Mouse (Mus musculus): ENCODE results near the gene Gm42878.

Gene Gm42878

DNA sequence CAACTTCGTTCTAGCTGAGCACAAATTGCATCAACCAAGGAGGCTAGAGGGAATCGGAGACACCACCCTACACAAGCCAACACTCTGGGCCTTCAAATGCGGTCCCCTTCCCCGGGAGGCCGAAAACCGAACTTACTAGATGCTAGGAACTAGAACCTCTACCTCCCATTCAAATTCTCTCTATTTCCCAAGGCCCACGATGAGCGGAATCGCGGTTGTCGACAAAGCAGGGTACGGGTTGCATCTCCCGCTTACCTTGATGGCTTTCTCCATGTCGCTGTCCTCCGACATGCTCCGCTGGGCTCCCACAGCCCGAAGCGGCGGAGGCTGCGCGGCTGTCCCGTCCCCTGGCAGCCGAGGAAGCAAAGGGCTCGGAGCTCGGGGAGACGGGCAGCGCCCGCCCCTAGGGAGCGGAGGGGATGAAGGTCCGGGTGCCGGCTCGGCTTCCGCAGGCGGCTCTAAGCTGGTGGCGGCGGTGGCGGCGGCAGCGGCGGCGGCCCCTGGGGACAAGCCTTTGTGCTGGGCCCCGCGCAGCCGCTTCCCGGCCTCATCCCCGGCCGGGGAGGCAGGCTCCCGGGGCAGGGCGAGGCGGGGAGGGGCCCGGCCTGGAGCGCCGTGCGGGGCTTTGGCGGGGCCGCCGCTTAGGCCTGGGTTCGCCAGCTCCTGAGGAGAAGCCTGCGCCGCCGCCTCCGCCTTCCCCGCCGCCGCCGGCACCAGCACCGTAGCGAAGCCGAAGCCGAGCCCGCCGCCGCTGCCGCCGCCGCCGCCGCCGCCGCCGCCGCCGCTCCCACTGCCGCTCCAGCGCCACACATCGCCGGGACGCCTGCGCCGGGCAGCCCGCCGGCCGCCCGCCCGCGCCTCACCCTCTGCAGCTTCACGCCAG, at the start of gene Gm42878, which contains the start of gene Adam1a:
Gene Gm42878 (minus strand): TSS at position 573 of the 883 bp plus-strand sequence.
Gene Adam1a (minus strand): TSS at position 573 of the 883 bp plus-strand sequence.
- peak in 1 of 2 experiments; percentile 27 for DNase-seq

DNA sequence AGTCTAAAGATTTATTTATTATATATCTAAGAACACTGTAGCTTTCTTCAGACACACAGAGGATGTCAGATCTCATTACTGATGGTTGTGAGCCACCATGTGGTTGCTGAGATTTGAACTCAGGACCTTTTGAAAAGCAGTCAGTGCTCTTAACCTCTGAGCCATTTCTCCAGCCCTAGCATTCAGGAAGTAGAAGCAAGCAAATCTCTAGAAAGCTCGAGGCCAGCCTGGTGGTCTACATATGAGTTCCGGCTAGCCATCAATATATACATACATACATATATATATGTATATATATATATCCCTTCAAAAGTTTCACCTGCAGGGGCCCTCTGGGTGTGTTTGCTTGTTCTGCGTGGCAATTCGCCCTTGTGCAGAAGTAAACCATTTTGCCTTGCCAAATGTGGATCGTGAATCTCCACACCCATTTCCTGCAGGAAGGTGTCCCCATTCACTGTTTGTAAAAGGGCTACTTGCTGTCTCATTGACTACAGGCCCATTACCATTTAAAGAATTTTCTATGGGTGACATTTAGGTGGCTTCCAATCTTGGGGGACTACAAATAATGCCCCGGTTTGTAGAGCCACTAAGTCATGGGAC, 49.5 kb upstream of the Gm42878 start:
- no peak for DNase-seq

DNA sequence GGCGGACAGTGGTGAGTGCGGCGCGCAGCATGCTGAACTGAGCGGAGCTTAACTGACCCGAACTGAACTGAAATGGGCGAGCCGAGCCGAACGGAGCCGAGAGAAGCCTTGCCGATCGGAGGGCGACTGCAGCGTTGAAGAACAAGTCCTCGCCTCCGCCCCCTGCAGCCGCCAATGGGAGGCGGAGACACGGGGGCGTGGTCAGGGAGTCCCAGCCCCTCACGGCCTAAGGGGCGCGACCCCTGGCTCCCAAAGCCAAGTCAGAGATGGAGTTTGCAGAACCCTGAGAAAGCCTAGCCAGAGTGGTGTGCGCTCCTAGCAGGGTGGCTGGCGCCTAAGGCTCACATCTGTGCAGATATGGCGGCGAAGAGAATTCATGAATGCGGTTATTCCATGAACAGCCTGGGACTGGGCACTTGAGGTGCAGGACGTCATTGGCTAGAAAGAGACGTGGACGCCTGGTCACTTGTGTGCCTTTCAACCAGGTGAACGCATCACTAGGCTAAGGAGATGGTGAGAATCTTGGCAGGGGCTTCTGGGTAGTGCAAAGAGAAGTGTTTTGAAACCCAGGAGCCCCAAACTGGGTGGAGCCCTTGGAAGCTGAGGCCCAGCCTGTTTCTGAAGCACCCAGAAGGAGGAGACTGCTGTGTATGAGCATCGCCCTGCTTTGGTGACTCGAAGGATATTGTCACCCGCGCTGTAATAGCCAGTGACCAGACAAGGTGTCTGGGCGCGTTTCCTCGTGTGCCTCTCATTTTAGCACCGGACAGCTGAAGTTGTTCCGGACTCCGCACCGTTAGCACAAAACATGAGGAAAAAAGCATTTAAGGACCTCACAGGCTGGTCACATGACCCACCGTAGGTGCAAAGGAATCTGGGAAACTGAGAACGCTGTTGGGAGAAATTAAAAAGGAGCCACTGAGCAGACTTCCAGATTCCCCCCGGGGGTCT, 48.4 kb upstream of the Gm42878 start, which contains the start of gene Aldh2:
Gene Aldh2 (minus strand): TSS at position 374 of the 951 bp plus-strand sequence.
- DNase-seq: peak; percentile 90 to 91

DNA sequence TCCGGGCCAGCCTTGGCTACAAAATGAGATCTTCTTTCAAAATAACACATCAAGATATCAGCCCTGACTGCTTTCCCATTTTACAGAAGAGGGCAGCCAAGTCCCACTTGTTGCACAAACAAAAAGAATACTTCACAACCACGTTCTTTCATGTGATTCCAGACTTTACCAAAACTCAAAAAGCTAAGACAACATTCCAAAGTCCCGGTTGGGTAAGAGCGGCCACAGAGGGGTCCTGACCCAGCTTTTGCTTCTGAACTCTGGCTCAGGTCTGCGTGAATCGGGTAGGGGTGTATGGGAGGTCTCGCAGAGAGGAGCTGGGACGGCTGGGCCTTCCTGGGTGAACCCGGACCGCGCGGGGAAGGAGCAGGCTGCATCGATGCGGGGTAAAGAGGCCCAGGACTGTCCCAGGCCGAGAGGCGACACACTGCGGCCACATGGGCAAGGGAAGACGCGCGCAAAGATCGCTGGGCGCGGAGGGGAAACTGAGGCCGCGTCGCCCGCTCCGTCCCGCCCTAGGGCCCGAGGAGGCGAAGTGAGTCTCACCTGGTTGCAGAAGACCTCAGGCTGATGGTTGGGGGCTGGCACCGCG, 47.6 kb upstream of the Gm42878 start:
- DNase-seq: no peak

DNA sequence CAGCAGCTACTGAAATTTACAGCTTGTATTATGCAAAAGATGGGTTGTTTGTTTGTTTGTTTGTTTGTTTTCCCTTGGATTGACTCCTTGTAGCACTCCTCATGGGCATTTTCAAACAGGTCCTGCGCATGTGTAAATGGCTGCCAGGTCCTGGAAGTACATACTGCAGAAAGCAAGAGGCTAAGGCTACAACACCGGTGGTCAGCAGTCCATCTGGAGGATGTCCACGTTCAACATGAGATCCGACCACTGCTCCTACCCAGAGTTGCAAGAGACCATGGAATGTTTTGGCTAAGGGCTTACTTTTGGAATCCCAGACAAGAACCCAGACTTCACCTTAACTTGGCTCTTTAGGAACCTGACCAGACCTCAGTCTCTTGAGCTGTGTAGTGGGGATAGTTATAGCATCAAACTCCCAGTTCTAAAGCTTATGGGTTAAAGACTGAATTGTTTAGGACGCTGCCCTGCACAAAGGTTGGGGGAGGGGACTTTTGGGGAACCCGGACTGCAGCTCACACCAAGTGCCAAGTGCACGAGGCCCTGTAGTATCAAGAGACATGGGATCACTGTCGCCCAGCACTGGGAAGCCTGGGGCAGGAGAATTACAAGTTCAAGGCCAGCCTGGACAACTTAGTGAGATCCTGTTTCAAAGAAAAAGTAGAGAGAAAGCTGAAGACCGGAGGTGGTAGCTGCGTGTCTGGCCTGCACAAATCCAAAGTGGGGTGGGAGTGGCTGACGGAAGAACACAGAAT, 47.0 kb upstream of the Gm42878 start:
- DNase-seq: no peak

DNA sequence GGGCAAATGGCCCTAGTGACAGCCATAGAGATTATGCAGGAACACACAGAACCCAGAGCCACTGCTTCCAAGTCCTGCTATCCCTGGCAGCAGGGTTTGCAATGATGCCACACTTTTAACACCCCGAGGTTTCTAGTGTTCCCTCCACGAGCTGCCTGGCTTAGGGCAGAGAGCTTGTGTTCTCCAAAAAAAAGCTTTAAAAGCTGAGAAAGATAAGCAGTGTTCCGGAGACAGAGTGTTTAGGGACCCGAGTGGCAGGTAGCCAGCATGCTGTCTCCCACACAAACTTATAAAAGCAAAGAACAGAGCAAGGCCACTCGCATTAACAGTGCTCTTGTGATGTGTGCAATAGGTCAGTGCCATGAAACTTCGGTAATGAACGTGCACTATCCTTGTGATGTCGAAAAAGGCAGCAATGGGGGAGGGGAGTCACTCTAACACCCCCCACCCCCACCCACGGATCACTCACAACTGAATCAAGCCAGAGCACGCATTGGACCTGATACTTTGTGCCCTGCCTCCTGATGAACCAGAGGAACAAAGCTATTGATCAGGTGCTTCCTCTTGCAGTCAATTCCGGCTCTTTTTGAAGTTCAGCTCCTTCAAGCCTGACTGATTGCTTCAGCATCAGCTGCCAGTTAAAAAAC, 46.3 kb upstream of the Gm42878 start:
- no peak for DNase-seq

DNA sequence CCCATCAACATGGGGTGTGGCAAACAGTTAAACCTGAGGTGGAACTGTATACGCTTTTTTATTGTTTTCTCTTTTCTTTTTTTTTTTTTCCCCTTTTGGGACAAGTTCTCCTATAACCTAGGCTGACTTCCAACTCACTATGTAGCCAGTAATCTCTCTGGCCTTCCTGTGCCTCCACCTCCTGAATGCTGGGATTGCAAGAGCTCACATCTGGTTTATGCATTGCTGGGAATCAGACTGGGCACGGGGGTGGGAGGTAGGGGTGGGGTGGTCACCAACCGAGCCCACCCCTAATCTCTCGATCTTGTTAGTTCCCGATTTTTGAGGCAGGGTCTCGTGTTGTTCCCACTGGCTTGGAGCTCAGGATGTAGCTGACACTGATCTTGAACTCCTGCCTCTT, 44.6 kb upstream of the Gm42878 start:
- no peak for DNase-seq

DNA sequence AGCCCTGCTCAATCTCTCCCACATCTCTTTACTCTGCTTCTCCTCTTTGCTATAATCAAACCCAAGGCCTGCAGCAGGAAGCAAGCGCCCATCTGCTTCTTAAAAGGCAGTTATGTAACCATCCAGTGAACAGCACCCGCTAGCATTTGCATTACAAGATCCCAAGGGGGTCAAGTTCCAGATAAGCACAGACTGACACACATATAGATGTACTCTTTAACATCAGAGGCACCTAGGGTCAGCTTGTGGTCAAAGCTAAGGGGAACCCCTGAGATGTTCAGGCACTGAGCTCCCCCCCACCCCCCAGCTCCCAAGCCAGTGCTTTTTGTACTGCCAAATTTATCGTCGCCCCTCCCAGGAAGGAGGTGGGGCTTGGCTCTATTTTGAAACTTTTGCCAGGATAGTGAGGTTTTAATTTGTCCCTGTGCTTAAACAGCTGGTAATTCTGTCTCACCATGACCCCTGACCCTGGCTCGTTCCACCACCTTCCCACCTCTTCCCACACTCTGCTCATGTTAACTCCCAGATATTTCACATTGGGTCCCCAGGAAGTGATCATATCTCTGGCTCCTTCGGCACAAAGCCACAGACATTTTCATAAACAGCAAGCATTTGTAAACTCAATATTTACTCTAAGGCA, 41.2 kb upstream of the Gm42878 start:
- peak in 1 of 2 experiments; percentile 47 for DNase-seq

DNA sequence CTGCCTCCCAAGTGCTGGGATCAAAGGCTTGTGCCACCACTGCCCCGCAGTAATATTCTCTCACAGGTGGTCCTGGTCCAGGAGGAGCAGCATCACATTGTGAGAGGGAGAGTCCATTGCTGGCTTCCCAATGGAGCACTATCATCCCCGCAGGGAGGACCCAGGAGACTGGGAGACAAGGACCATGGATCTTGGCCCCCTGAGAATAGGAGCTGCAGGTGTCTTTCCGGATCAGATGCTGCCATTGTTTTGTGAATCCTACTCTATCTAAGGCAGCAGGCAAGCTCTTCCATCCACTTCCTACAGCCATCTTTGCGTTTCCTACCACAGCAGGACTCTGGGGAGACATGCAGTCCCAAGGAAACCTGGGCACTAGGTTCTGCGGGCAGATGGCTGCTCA, 40.4 kb upstream of the Gm42878 start:
- no peak for DNase-seq

DNA sequence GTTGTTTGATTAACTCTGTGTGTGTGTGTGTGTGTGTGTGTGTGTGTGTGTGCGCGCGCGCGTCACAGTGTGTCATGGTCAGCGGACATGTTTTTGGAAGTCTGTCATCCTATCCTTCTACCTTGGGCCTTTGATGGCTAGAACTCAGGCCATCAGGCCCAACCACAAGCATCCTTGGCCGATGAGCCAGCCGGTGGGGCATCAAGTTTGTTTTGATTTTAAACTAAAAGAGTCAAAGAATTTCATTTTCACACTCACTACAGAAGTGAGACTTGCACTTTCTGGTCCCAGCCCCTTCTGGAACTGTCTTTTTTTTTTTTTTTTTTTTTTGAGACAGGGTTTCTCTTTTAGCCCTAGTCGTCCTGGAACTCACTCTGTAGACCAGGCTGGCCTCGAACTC, 39.7 kb upstream of the Gm42878 start:
- DNase-seq: no peak

DNA sequence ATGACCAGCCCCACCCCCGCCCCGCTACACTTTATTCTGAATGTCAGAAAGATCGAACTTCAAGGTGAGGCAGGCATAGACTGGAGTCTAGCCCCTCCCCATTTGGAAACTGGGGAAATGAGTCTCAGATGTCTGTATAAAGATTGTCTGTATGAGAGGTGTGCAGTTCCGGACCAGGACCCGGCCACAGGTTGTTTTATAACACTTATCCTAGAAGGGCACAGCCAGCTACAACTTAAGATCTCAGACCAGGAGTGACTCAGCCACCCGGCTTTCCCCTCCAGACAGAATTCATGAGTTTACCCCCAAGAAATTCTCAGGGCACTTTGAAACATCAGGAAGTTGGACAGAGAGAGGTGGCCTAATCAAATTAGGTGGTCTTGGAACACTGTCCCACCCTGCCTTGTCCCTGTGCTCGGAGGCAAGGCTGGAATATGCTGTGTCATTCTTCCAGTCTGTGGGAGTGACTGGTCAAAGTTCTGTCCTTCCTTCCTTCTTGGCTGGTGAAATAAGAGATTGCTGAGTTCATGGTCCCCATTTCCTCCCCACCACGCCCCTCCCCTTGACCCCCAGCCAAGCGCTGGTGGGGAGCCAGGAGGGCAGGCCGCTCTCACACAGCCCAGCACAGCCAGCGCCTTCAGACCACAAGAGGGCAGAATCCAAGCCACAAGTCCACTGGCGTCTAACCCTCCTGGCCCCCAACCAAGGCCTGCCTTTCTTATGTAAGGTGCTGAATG, 38.7 kb upstream of the Gm42878 start:
- peak; percentile 99 for DNase-seq

DNA sequence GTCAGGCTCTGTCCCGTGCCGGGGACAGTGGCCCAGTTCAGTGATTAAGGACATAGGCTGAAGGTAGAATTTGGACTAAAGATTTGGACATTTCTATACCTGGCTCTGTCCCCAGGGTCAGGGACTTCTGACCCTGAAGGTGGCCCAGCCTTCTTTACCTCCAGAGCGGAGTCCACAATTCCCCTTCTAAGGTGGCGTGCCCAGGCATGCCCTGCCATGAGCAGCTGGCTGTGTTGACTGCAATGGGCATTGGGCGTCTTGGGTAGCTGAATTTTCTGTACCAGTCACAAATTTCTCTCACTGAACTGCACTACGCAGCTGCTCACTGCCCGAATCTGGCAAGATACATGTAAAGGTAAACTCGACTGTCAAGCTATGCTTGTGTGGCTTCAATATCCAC, 36.7 kb upstream of the Gm42878 start:
- DNase-seq: no peak

DNA sequence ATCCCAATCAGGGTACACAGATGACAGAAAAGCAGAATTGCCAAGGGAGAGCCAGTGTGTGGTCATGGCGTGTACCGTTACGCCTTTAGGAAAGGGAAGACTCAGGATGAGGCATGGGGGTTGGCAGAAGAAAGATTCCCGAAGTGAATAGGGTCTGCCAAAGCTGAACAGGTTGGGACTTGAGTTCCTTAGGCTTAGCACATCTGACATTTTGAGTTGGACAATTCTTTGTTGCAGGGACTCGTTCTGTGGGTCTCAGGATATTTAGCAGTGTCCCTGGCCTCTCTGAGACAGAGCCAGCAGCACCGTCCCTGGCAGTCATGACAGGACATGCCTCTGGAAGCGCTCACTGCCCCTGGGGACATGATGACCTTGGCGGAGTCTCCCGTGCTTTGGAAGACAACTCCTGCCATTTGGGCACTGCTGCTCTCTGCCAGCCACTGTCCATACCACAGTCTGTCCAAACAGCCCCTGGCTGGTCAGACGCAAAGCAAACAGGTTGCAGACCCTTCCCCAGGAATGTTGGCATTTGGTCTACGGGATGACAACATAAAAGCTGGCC, 31.7 kb upstream of the Gm42878 start:
- DNase-seq: no peak

DNA sequence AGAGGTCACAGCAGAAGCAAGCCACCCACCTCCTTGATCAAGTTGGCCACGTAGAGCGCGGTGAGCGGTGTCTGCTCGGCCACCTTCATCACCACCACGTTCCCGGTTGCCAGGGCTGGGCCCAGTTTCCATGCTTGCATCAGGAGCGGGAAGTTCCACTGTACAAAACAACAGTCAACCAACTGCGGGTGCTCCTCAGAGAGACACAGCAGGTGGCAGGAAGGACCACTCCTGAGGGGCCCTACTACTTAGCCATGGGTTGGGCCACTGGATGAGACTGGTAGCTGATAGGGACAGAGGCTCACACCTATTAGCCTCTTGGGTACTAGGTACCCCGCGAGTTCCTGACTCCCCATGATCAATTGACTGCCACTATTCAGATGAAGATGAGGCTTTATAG, 30.6 kb upstream of the Gm42878 start:
- no peak for DNase-seq

DNA sequence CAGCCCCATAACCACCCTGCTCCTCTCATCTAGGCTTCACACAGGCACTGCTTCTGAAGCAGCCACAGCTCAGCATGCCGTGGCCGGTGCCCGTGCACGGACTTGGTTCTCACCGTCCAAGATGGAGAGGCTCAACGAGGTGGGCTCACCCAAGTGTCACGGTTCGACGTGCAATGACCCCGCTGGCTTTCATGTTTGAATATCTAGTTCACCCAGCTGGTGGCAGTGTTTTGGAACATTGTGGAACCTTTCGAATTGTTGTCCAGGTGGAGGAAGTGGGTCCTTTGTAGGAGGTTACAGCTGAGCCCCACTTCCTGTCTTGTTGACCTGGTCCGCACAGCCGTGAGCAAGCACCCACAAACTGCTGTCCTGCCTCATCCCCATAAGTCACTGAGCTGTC, 28.9 kb upstream of the Gm42878 start:
- no peak for DNase-seq

DNA sequence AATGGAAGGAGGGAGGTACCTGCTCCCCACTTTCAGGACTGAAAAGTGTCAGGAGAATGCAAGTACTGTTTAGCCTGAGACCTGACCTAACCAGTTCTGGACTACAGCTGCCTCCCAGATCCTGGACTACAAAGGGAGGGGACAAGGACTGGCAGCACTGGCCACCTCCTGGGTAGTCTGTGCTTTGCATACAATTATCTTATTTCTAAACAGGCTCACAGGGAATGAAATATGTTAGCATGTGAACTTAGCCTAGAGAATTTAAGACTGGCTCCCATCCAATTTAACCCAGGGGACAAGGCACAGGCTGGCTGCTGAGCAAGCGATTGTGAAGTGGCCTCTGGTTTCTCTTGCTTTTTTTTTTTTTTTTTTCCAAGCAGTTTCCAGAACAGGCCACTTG, 25.5 kb upstream of the Gm42878 start:
- no peak for DNase-seq

DNA sequence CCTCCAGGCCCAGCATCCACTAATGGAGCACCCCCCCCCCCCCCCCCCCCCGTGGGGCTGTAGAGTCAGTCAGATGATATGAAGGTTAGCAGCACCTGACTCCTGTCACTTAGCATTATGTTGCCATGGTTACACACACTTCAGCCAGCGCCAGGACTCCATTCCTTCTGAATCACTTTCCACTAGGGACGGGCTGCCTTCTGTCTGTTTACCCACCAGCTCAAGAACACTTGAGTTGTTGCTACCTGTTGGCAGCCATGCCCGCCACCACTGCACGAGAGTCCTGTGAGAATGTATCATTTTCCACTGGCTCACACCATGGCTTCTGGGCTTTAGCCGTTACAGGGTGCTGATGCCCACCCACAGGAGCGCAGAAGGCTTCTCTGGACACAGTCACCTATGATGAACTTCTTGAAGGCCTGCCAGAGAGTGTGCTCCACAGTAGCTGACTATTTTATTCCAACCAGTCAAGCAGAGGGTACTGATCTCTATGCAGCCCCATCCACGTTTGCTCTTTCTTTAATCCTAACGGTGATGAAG, 24.7 kb upstream of the Gm42878 start:
- DNase-seq: no peak

DNA sequence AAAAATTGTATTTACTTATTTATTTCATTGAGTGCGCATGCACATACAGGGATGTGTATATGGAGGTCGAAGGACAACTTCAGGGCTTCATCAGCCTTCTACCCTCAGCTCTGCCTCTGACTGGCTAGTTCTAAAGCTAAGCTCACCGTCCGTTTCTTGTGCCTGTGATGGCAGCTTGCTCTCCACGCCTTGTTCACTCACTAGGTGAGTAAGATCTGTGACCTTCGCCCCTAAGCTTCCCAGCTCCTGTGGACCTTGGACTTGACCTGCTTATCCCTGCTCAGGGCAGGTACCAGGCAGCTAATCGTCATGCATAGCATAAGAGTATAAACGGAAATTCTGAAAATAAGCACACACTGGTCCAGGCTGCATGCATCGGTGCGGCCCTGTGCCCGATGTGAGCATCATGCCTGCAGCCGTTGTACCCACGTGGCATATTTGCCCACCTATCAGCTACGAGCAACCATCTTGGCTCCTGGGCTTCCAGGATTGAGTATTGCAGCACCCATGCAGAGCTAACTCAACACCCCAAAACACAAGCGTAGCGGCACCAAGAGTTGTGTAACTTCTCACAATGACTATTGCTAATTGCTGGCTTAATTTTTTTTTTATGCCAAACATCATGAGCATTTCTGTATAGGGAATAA, 20.9 kb upstream of the Gm42878 start:
- peak; percentile 82 to 84 for DNase-seq

DNA sequence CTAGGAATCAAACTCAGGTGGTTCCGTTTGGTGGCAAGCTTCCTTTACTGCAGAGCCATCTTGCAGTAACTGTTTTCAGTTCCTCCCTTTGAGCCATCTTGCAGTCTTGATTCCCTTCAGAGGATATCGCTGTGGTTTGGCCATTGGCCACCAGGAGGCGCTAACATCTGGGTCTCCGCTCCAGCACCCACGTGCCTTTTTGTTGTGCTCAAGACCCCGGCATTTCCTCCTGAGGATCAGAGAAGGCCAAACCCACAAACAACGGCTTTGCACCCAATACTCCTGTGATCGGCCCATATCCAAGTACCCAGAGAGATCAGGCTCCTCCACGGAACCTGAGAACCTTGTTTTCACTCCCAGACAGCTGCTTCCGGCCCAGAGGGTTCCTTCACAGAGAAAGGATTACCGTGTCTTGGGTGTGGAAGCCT, 19.2 kb upstream of the Gm42878 start:
- peak; percentile 81 to 92 for DNase-seq

Data from kidney, adult 8-10 months (tissue).